Mouse (Mus musculus) layer of hippocampus, postnatal 14 days (tissue): ENCODE data around the gene Cdc16. TPM values are rescaled to one million over a fixed set of nuclear protein-coding genes. Genes with fewer than 3 reads are reported as not detected.
A peak's percentile ranks its signal among the peaks of the same experiment; 100 is the strongest.
"Not testable (repeated sequence)": the region's sequence is repeated elsewhere in the genome, so short reads cannot be mapped to it uniquely, and the experiment has no call there.

ENCODE experiments used
- DNase-seq, 2 experiments: peaks; one replicate each; pipeline ENCODE4 v3.0.0; 2021 to 2022; ENCODE audit warnings: low spot score in 2 of 2, mixed read lengths in 1 of 2
- long read RNA-seq, 2 experiments: library from polyadenylated mRNA; stranded (forward); transcript quantifications; one replicate each; pipeline ENCODE4 v2.0.0; 2021
- total RNA-seq, 2 experiments: library from RNA; stranded (reverse); gene quantifications; 2 replicates each; pipeline ENCODE4 v1.2.3; 2021

The Cdc16 gene
- total RNA-seq = 10 to 100 TPM; 60.5 to 62.2 TPM
- long read RNA-seq, experiment 1, transcript Cdc16-201 (18 exons, 2,301 nt) = major isoform, 74 of 95 reads
- long read RNA-seq, experiment 1, partial matches to known transcripts = 7 of 95 reads
- long read RNA-seq, experiment 1, other reads (novel, unspliced or antisense) = 14 of 95 reads
- long read RNA-seq, experiment 2, transcript Cdc16-201 (18 exons, 2,301 nt) = major isoform, 77 of 93 reads
- long read RNA-seq, experiment 2, partial matches to known transcripts = 1 of 93 reads
- long read RNA-seq, experiment 2, other reads (novel, unspliced or antisense) = 15 of 93 reads

DNA sequence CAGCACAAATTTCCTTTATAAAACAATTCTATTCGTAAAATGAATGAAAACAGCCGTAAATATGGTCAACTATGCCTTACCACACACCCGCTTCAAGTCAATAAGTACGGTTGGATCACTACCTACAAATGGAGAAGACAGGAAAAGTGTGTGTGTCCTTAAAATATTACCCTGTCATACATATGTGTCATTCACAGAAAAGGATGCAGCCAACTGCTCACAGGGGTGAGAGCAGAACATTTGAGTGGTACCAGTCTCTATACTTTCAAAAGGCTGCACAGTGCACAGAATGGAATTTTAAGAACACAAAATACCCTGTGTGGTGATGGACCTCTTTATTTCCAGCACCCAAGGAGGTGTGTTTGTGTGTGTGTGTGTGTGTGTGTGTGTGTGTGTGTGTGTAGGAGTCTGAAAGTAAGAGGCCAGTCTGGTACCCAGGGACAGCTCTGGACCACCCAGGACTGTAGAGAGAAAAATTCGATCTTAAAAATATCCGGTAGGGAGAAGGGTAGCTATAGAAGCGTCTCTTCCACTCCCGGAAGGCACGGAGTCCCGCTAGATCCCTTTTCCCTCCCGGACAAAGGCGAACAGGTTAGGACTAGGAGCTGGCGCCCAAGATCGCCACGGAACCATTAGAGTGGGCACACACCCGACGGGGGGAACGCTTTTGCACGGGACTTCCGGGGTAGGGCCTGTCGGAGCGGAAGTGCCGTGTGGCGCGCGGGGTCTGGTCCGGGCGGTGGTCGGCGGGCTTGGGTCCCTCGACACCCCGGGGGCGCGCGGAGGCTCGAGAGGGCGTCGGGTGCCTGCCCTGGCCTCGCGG, at the start of gene Cdc16:
Gene Cdc16, plus strand, starts transcription at position 695 of the 823 bp plus-strand sequence.
- DNase-seq = peak; percentile 91 to 93

DNA sequence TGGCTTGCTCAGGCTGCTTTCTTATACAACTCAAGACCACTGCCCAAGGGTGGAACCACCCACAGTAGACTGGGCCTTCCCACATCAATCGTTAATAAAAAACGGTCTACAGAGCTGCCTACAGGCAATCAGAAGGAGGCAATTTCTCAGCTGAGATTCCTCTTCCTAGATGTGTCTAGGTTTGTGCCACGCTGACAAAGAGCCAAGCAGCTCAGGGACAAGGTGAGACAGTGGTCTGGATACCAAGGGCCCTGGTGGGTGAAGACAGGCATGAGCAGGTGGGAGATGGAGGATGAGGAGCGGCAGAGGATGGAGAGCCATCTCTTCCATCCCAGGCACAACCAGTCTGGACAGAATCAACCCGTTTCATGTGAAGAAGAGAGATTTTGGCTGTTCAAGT, 49.0 kb upstream of the Cdc16 start:
- no peak for DNase-seq

DNA sequence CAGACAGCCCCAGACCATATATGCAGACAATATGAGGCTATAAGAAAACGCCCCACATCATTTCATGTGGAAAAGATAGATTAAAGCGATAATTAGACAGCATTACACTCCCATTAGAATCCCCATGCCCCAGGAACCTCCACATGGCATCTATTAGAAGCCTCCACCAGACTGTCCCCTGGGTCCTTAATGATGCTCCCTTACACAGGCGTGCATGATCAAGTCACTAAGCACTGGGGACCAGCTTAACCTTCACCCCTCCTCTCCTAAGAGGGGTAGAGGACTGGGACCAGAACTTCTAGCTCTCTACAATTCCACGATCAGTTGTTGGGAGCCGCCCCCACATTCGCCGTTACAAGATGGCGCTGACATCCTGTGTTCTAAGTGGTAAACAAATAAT, 38.5 kb upstream of the Cdc16 start:
- no peak for DNase-seq

DNA sequence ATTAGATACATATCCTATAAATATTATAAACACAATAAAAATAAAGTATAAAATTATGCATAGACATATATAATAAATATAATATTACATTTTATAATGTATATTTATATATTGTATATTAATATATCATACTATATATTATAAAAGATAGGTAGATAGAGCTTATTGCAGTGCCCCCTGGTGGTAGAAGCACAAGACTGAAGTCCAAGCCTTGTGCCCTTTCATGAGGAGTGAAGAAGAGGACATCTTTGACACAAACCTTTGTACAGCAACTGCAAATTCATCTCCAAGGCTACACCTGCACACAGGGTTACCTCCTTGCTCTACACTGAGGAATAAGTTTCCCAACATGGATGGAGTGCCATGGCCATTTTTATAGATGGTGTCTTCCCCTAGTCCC, 31.8 kb upstream of the Cdc16 start:
- DNase-seq = peak in 1 of 2 experiments; percentile 34

DNA sequence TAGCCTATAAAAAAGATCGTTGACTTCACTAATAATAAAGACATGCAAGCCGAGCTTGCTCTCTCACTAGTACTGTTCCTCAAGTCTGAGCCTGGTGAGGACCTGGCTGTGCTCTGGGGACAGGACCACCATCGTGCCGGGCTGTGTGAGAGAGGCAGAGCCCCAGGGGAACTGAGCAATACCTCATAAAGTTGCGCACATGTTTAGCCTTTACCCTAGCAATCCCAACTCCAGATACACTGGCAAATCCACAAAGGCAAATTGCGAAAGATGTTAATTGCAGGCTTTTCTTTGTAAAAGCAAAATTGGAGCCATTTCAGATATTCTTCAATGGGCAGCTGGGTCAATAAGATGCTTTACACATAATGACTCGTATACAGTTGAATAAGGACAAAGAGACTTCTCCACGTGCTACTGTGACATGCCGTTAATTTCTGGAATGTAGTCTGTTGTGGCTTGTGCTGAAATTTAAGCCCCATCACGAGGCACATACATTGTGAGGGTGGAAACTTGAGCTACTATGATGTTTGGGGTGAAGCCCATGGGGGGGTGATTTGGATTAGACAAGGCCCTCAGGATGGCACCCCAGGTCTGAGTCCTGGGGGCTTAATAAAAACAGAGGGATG, 29.9 kb upstream of the Cdc16 start:
- no peak for DNase-seq

DNA sequence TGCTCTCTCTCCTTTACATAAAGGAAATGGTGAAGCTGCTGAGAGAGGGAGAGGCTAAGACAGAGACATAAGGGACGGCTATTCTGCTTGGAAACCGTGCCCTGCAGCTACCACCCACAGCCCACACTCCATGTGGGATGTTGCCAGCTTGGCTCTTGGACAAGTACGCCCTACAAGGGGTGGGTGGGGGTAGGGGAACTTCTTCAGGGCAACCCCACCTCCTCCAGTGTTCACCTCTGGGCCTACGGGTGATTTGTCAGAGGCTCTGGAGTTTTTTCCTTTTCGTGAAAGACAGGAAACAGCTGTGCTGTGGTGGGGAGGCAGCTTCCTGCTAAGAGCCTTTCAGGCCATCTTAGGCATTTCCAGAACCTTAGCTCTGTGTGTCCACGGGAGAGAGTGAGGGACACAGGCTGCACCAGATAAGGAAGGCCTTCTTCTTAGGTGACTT, 17.1 kb upstream of the Cdc16 start:
- peak in 1 of 2 experiments; percentile 16 for DNase-seq

DNA sequence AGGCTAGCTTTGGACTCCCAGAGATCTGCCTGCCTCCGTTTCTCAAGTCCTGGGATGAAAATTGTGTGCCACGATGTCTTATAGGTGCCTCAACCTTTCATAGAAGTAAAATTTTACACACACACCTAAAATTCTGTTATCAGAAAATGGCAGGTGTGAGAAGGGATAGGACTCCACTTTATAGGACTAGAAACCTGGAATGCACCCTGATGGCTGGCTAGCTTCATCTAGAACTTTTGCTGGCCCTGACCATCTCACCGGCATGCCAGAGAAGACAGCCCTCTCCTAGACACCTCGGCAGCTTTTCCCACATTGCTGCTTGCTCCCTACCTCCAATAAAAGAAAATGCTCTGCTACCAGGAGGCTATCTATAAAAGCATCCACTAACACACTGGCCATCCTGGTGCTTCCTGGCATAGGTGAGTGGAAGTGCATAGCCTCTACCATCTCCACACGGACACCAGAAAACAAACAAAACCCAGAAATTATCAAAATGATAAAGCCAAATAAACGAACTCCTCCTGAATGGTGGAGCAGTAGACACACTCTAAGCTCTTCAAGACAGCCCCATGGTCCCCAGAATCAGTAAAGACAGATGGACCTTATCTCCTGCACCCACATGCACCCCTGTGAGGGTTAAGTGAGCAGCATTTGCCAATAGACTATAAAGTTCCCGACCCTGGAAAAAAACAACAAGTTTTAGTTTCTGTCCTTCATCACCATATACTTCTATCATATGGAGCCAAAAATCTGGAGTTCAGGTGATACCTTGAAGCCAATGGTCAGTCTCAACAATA, 16.5 kb upstream of the Cdc16 start:
- no peak for DNase-seq

DNA sequence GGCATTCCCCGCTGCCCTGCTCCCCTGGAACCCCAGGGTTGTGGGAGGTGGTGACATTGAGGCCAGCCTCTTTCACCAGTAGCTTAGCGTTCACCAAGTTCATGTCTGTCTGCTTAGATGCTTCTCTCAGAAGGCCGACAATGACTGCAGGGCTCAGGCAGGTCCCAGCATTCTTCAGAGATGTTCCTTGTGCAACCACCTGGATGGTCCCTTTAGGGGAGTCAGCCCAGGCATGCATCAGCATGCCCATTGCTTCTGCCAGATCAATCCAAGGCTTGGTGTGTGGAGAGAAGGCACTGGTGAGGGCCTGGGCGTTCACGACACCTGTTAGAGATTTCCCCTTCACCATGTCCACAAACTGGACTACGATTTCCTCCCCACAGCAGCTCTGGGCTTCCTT, 11.3 kb upstream of the Cdc16 start:
- DNase-seq = not testable (repeated sequence)

DNA sequence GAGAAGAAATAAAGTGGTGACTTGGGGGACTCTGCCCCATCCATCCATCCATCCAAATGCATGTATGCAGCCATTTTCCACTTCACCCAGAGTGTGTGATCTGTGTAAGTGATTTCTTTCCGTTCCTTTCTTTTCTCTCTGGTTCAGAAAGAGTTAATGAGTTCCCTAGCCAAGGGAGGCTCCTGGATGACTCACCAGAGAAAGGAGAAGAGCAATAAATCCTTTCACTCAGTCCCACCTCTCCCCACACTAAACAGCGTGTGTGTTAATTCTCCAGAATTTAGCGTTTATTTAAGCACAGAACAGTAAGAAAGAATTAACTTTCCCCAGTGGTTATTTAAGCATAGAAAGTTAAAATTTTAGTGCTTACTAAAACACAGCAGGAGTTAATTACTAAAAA, 9.8 kb upstream of the Cdc16 start:
- no peak for DNase-seq

DNA sequence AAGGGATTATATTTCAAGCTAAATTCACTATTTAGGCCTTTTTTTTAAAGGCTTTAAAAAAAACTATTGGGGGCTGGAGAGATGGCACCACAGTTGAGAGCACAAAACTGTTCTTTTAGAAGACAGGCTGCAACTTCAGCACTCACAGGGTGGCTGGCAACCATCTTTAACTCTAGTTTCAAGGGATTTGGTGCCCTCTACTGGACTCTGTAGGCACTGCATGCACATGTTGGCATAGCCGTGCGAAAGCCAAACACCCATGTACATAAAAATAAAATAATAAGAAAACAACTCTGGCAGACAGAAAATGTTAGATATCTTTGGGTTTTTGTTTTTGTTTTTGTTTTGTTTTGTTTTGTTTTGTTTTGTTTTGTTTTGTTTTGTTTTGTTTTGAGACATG, 3.8 kb upstream of the Cdc16 start:
- peak; percentile 69 to 74 for DNase-seq

DNA sequence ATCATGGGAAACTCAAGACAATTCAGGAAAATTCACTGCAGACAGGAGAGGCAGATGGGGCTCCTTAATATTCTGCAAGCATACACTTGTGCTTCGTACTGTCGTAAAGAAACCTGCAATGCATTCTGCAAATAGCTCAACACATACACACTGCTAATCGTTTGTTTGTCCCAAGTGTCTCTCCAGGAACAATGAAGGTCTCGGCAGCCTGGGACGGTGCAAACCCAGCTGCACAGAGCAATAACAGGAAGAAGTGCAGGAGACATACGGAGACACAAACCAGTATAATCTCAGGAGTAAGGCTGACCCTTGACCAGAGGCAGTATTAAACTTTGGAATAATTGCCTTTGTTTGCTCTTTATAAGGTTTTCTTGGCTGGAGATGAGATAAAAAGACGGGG, 996 bp upstream of the Cdc16 start:
- no peak for DNase-seq

DNA sequence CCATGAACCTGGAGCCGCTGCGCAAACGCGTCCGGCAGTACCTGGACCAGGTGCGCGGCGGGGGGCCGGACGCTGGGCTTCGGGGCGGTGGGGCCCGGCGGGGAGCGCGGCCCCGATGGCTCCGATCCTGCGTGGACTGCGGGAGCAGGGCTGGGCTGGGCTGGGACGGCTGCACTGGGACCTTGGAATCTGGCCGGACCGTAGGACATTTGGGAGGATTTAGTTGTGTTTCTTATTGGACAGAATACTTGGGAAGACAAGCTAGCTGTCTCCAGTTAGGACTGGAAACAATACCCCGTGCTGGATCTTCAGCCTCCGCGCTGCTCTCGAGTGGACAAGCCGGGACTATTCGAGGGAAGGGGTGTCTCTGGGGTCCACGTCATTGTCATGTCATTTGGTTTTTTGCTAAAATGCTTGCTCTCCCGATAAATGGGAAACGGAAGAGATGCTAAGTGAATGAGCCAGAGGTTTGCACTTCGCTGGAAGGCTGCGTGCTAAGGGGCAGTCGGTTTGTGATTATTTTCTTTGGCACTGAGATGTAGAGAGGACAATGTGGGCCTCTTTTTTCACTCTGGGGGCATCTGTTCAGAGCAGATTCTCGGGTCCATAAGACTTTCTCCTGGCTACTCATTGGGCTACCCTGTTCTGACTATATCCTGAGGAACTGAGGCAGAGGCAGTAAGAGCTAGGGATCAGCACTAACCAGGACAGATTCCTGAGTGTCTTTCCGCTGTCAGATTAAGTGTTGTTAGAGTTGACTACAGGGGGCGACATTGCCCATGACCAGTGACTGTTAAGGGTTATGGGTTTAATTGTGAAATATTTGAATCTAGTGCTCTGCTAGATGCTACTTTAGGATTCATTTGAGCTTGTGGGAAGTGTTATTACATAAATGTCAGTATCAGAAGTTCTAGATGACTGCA, 590 bp downstream of the Cdc16 start:
- DNase-seq = peak; percentile 15 to 31

DNA sequence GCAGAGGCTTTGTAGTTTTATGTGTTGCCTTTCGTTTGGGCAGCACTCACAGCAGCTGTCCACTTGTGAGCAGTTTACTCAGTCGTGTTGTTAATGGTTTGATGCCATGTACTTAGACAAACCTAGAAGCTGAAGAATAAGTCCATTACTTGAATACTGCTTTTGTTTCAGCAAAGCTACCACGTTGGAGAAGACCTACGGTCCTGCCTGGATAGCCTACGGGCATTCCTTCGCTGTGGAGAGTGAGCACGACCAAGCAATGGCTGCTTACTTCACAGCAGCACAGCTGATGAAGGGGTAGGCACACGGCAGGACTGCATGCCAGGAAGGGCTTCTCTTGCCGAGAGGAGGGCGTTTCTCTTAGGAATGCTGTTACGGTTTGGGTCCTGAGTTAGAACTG, 11.7 kb downstream of the Cdc16 start:
- no peak for DNase-seq

DNA sequence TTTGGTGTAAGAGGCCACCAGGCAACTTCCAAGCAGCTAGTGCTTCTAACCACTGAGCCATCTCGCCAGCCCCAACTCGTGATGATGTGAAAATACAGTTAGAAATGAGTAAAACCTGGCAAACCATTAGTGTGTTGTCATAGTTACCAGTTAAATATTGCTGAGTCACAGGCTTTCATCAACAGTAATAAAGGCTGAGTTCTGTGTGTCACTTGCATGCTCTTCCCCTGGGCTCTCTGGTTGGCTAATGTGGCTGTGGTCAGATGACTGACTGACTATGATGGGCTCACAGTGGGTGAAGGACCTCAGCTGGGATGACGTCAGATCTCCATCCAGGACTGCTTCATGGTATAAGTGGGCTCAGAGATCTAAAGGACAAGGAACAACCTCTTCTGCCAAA, 23.1 kb downstream of the Cdc16 start:
- no peak for DNase-seq

DNA sequence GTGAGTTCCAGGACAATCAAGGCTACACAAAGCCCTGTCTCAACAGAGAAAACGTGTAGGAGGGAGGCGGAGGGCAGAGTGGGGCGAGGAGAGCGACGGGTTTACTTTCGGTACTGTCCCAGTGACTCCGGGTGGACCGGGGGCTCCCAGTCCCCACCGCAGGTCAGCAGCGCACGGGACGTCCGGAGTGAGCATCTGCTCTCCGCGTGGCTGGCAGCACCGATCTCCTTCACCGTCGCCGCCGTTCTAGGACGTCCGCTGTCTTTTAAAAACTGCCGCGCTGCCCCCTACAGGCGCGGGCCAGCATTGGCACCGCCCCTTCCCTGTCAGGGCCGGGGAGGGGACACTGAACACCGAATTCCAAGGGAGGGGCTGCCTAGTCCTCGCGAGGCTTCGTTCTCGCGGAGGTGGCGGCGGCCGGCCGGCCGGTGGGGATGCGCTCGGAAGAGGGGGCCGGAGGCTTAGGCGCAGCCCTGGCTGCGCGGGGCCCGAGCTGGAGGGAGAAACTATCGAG, 27.8 kb downstream of the Cdc16 start, which contains the start of gene Upf3a:
Gene Upf3a, plus strand, starts transcription at position 366 of the 514 bp plus-strand sequence.
- peak; percentile 83 to 92 for DNase-seq

DNA sequence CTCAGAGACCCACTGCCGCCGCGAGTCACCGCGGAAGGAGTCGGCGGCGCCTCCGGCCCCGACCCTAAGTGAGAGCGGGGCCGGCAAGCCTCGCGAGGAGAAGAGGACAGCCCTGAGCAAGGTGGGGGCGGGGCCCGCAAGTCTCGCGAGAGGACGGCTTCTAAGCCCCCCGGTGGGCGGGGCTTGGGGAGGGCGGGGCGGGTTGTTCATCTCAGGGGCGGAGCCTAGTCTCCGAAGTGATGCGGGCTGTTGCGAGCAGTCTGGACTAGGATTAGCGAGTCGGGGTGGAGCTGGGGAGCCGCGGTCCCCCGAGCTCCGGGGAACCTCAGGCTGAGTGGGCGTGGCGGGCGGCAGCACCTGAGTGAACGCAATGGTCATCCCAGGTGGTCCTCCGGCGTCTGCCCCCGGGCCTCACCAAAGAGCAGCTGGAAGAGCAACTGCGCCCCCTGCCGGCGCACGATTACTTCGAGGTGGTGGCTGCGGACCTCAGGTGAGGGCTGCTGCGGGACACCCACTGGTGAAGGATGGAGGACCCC, 28.4 kb downstream of the Cdc16 start:
- peak; percentile 95 to 96 for DNase-seq

DNA sequence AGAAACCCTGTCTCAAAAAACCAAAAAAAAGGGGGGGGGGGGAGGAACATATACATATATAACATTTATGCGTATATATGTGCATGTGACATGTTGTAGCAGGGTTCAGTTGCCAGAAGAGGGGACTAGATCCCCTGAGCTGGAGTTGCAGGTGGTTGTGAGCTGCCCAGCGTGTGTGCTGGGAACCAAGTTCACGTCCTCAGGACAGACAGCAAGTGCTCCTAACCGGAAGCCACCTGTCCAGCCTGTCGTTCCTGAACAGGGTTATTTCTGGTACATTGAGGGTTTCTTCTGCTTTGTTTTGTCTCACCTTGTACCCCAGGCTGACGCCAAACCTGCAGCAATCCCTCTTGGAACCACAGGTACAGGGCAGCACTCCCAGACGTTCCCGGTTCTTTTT, 32.1 kb downstream of the Cdc16 start:
- DNase-seq = no peak

DNA sequence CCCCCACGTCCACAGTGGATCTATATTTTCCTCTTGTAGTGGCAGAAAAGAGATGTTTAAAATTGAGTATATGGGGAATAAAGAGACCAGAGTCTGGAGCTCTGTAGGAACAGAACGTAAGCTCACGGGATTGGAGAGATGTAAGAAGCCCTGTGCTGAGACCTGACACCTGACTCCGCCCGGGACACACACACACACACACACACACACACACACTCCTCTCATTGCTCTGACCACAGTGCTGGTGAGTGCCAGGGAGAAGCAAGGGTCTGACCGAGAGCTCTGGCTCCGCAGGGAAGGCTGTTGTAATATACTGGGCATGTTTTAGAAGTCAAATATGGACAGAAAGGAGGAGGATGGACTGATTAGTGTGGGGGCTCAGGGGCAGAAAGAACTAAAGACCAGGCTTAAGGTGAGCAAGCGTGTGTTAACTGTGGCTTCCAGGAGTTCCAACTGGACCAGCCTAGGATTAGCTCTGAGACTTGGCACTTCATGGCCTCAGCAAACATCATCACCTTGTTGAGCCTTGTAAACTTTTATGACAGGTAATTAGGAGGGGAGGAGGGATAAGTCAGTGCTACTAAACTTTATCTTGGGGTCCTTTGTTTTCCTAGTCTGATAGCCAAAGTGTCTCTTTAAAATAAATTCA, 35.7 kb downstream of the Cdc16 start:
- DNase-seq = no peak

DNA sequence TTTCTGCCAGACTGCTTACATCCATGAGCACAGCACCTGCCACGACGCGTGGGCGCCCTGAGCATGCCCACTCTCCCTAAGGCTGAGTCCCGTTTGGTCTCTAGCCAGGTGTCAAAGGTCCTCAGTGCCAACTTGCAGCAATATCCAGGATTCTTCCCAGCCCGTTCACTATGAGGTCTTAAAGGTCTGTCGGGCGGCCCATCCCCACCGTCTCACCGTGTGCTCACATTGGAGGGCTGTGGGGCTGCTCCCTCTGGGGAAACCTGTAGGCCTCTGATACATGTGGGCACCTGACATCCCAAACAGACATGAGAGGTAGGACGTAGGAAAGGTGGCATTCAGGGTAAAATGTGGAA, 36.2 kb downstream of the Cdc16 start:
- no peak for DNase-seq
